Mouse (Mus musculus) bone marrow, adult 2 months (tissue): ENCODE results near the gene Srf. TPM values are rescaled to one million over a fixed set of nuclear protein-coding genes. Genes with fewer than 3 reads are reported as not detected.
A peak's percentile ranks its signal among the peaks of the same experiment; 100 is the strongest.

Experiments
- H3K27ac ChIP-seq: fragments of 200-500 bp; 2 replicates; pipeline ENCODE4 v1.5.1; 2012; ENCODE audit warnings: low read depth, mild to moderate bottlenecking, control low read depth, inconsistent platforms, low read length; ENCODE audit not compliant: control insufficient read depth, poor library complexity, insufficient read depth
- H3K4me1 ChIP-seq: fragments of 200-500 bp; 2 replicates; pipeline ENCODE4 v1.6.1; 2011; ENCODE audit warnings: low read length; ENCODE audit not compliant: control insufficient read depth, insufficient read depth
- H3K4me3 ChIP-seq: fragments of 200-500 bp; replicated peaks from 2 replicates; pipeline ENCODE3; 2011; ENCODE audit warnings: mild to moderate bottlenecking, low read depth, low read length, control low read depth; ENCODE audit not compliant: control insufficient read depth
- CTCF ChIP-seq: fragments of 200-500 bp; IDR thresholded peaks from 2 replicates; pipeline ENCODE4 v1.5.1; 2011; ENCODE audit warnings: low read length, control low read depth; ENCODE audit not compliant: control insufficient read depth, insufficient read depth
- POLR2A ChIP-seq: fragments of 200-500 bp; IDR thresholded peaks from 2 replicates; pipeline ENCODE4 v1.6.1; 2011; ENCODE audit warnings: low read depth, mild to moderate bottlenecking, control low read depth, low read length, borderline replicate concordance; ENCODE audit not compliant: control insufficient read depth
- WGBS: fragments of 180-500 bp; shearing (Covaris S2); methylation state at CpG from one replicate; pipeline ENCODE4 v1.1.7; 2018; 5-methylcytosine and 5-hydroxymethylcytosine counted together
- polyA plus RNA-seq: library from polyadenylated mRNA; stranded (reverse); fragments of >200 nt; gene quantifications from 2 replicates; pipeline ENCODE4 v1.2.4, GENCODE M21; 2011; ENCODE audit warnings: low replicate concordance; ENCODE audit not compliant: missing spikeins, insufficient read depth, insufficient read length

The Srf gene
- polyA plus RNA-seq, 1 experiment = 17.4 TPM

DNA sequence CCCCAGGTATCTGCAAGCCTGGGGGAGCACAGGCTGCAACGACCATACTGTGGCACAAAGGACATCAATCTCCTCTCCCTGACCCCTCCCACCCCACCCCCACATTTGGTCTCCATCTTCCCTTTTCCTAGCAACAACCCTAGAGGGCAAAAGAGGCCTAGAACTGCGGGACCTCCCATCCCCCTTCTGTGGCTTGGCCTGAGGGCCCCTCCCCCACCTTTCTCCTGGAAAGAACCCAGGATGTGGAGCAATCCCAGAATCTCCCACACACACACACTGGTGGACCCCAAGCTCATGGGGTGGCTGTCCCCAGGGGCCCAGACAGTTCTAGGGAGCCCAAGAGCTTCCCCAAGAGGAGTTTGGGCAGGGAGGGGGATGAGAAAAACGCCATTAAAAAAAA is 8.1 kb downstream of the Srf start:
- Histone ChIP-seq H3K4me1 (no peaks in the 10 kb centered on the region), H3K4me3 (no peak overlapping the region), H3K27ac (no peak overlapping the region)
- 67% methylated on average over 3 of the region's 3 CpGs for WGBS
- no peak for TF ChIP-seq CTCF
- TF ChIP-seq POLR2A = no peak

- no peak overlapping the region for H3K27ac ChIP-seq
- 59% methylated on average over 8 of the region's 8 CpGs for WGBS
- TF ChIP-seq CTCF = no peak
- no peak for TF ChIP-seq POLR2A
- no peaks in the 10 kb centered on the region for H3K4me1 ChIP-seq
- no peak overlapping the region for H3K4me3 ChIP-seq
These were observed 9.0 kb downstream of the Srf start for GRCm38 (mm10) chr17:46546995-46547394.

GRCm38 (mm10) chr17:46546591-46546990 is 9.4 kb downstream of the Srf start:
- TF ChIP-seq CTCF (no peak), POLR2A (no peak)
- Histone ChIP-seq H3K4me1 (no peaks in the 10 kb centered on the region), H3K4me3 (peak overlapping the region; percentile 62), H3K27ac (no peak overlapping the region)
- WGBS = 47% methylated on average over 7 of the region's 7 CpGs

DNA sequence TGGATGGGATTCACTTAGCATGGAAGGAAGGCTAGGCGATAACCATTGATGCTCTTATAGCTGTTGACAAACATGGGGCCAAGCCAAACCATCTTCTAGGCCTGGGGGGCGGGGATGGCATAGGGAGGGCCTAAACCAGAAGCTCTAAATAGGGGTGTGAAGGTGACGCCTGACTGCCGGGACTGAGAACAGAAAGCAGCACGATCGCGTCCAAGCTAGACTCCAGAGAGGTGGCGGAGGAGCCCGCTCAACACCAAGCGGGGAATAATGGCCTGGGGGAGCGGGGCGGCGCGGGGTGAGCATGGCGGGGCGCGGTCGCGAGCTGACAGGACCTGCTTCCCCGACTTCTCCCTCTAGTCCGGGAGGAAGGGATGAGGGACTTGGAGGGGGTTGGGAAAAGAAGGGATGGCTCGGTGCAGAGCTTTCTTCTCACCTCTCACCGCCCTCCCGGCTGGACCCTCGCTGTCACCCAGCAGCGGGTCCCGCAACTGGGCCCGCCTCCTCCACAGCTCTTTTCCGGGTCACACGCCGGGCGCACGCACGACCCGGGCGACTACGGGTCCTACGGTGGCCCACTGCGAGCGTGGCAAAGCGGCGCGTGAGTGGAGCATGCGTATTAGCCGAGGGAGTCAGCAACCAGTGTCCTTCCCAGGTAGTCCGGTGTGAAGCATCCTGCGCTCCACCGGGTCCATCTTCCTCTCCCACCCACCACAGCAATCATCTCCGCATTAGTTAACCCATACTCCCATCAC is 10.0 kb downstream of the Srf start, which contains the start of gene Cul9:
Gene Cul9, minus strand, starts transcription at position 576 of the 752 bp plus-strand sequence.
- Histone ChIP-seq H3K4me3 (peak within 1 kb of the TSS; percentile 62), H3K27ac (no peak within 1 kb of the TSS), H3K4me1 (no peaks in the 10 kb centered on the region)
- 2% methylated on average over 49 of the region's 49 CpGs for WGBS
- TF ChIP-seq POLR2A (peak; percentile 21; the same call in 1 of the 2 replicates), CTCF (no peak)

DNA sequence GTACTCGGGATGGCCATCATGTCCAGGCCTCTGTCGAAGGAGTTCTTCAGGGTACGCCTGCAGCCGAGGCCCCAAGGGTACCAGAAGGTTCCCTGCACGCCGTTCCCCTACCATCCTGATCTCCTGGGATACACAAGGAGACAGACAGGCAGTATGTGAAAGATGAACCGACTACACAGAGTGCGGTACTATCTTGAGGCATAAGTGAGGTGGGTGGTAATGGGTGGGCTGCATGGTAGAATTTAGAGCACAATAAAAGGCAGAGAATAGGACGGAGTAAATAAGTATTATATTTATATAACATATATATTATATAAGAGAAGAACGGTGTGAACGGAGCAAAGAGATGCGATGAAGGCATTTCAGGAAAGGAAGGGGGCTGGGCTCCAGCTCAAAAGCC is 12.3 kb downstream of the Srf start:
- Histone ChIP-seq H3K27ac (no peak overlapping the region), H3K4me3 (no peak overlapping the region), H3K4me1 (no peaks in the 10 kb centered on the region)
- WGBS = 93% methylated on average over 12 of the region's 12 CpGs
- TF ChIP-seq CTCF = no peak

GRCm38 (mm10) chr17:46525579-46526307 is 30.2 kb downstream of the Srf start:
- TF ChIP-seq POLR2A (no peak), CTCF (peak; percentile 95)
- WGBS = 53% methylated on average over 12 of the region's 12 CpGs
- no peaks in the 10 kb centered on the region; the same call in 1 of the 2 replicates for H3K4me1 ChIP-seq
- H3K4me3 ChIP-seq = no peak overlapping the region
- no peak overlapping the region for H3K27ac ChIP-seq

DNA sequence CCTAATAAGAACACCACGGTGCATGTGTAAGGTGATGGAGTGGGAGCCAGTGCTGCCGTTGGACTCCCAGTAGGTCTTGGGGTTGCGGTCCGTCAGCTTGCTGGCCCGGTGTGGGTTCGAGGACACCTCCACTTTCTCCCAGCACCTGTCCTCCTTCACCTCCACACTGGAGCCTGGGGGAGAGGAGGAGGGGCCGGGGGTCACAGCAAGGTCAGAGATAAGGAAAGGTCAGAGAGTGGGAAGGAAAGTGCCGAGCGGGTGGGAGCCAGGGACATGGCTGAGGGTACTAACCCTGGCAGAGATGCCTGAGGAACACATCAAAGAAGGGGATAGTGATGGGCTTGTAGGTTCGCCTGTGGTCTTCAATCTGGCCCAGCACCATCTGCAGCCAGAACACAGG is 30.9 kb downstream of the Srf start:
- Histone ChIP-seq H3K4me3 (no peak overlapping the region), H3K4me1 (no peaks in the 10 kb centered on the region; the same call in 1 of the 2 replicates), H3K27ac (no peak overlapping the region)
- WGBS = 89% methylated on average over 10 of the region's 10 CpGs
- no peak for TF ChIP-seq POLR2A
- TF ChIP-seq CTCF = no peak

GRCm38 (mm10) chr17:46521963-46522668 is 33.9 kb downstream of the Srf start:
- Histone ChIP-seq H3K27ac (no peak overlapping the region), H3K4me1 (no peaks in the 10 kb centered on the region; the same call in 1 of the 2 replicates), H3K4me3 (no peak overlapping the region)
- TF ChIP-seq CTCF (no peak), POLR2A (no peak)
- WGBS = 77% methylated on average over 24 of the region's 24 CpGs
